Mouse (Mus musculus) intestine, embryonic 14.5 days (tissue): Measurements from ENCODE around the gene Lmnb2. TPM values are rescaled to one million over a fixed set of nuclear protein-coding genes. Genes with fewer than 3 reads are reported as not detected.
A peak's percentile ranks its signal among the peaks of the same experiment; 100 is the strongest.

Source experiments
- ATAC-seq: fragments of 200-750 bp; cut with Nextera tagmentation; replicated peaks from 2 replicates; pipeline ENCODE4 v1.8.0; 2017; ENCODE audit warnings: low read depth, moderate number of reproducible peaks, moderate TSS enrichment, moderate library complexity; ENCODE audit not compliant: low FRiP score, low TSS enrichment
- DNase-seq: peaks from one replicate; pipeline ENCODE4 v3.0.0-alpha.2; 2018; ENCODE audit warnings: low spot score
- H3K27ac ChIP-seq: fragments of 300-500 bp; sonication (generic); 2 replicates; pipeline ENCODE4 v1.5.1; 2014; ENCODE audit warnings: low read depth, mild to moderate bottlenecking, control low read depth
- H3K27me3 ChIP-seq: fragments of 300-500 bp; sonication (generic); replicated peaks from 2 replicates; pipeline ENCODE4 v1.6.1; 2014; ENCODE audit warnings: low read length, control low read depth; ENCODE audit not compliant: control insufficient read depth, insufficient read depth
- H3K36me3 ChIP-seq: fragments of 300-500 bp; sonication (generic); 2 replicates; pipeline ENCODE4 v1.6.1; 2014; ENCODE audit warnings: low read length, control low read depth; ENCODE audit not compliant: control insufficient read depth, insufficient read depth
- H3K4me1 ChIP-seq: fragments of 300-500 bp; sonication (generic); replicated peaks from 2 replicates; pipeline ENCODE4 v1.6.1; 2014; ENCODE audit warnings: low read length, control low read depth, mixed read lengths; ENCODE audit not compliant: control insufficient read depth, insufficient read depth
- H3K4me2 ChIP-seq: fragments of 300-500 bp; sonication (generic); 2 replicates; pipeline ENCODE4 v1.6.1; 2014; ENCODE audit warnings: low read length
- H3K4me3 ChIP-seq: fragments of 300-500 bp; sonication (generic); 2 replicates; pipeline ENCODE4 v1.5.1; 2014; ENCODE audit warnings: low read depth, low read length, control low read depth, mixed read lengths
- H3K9ac ChIP-seq: fragments of 300-500 bp; sonication (generic); 2 replicates; pipeline ENCODE4 v1.6.1; 2014; ENCODE audit warnings: mild to moderate bottlenecking, low read length
- H3K9me3 ChIP-seq: fragments of 300-500 bp; sonication (generic); 2 replicates; pipeline ENCODE4 v1.6.1; 2016; ENCODE audit warnings: low read length, control low read depth; ENCODE audit not compliant: control insufficient read depth
- WGBS: fragments of 180-500 bp; shearing (Covaris S2); extraction: QIAGEN DNeasy Blood & Tissue Kit; methylation state at CpG from one replicate; pipeline ENCODE4 v1.1.7; 2014; 5-methylcytosine and 5-hydroxymethylcytosine counted together
- polyA plus RNA-seq: library from polyadenylated mRNA; unstranded; fragments of >200 nt; fragmentation: Nextera tagmentation; extraction: Ambion mirVana; gene quantifications from 2 replicates; pipeline ENCODE4 v1.2.1, GENCODE M21; 2014

The Lmnb2 gene
- polyA plus RNA-seq, 1 experiment from 2014 or later = 15.5 TPM

- no peak overlapping the region for H3K9ac ChIP-seq
- H3K36me3 ChIP-seq = peaks cover 16% of the 10 kb centered on the region
- H3K27ac ChIP-seq = no peak overlapping the region
- H3K27me3 ChIP-seq = 0 out of 2 replicates have a peak, but pooled peaks cover 6% of the 10 kb centered on the region
- ATAC-seq = no peak
- H3K4me1 ChIP-seq = no peaks in the 10 kb centered on the region
- H3K4me2 ChIP-seq = no peak overlapping the region
- no peaks in the 10 kb centered on the region for H3K9me3 ChIP-seq
- 83% methylated on average over 2 of the region's 6 CpGs for WGBS
- H3K4me3 ChIP-seq = no peak overlapping the region
- no peak for DNase-seq
These were observed 47.1 kb downstream of the Lmnb2 start for GRCm38 (mm10) chr10:80870993-80871392.

GRCm38 (mm10) chr10:80864446-80864845 is 53.6 kb downstream of the Lmnb2 start:
- WGBS = 93% methylated on average over 16 of the region's 16 CpGs
- no peak overlapping the region for H3K4me3 ChIP-seq
- no peak overlapping the region for H3K9ac ChIP-seq
- H3K27me3 ChIP-seq = no peaks in the 10 kb centered on the region
- H3K27ac ChIP-seq = no peak overlapping the region
- DNase-seq (no peak), ATAC-seq (no peak)
- peaks cover 54% of the 10 kb centered on the region for H3K36me3 ChIP-seq
- H3K9me3 ChIP-seq = no peaks in the 10 kb centered on the region
- no peak overlapping the region for H3K4me2 ChIP-seq
- no peaks in the 10 kb centered on the region for H3K4me1 ChIP-seq

GRCm38 (mm10) chr10:80862305-80862704 is 55.7 kb downstream of the Lmnb2 start:
- no peak overlapping the region for H3K4me3 ChIP-seq
- H3K4me2 ChIP-seq = no peak overlapping the region
- no peak overlapping the region for H3K27ac ChIP-seq
- ATAC-seq = no peak
- H3K9me3 ChIP-seq = no peaks in the 10 kb centered on the region
- H3K9ac ChIP-seq = no peak overlapping the region
- WGBS = 94% methylated on average over 5 of the region's 5 CpGs
- DNase-seq = no peak
- no peaks in the 10 kb centered on the region for H3K4me1 ChIP-seq
- H3K27me3 ChIP-seq = no peaks in the 10 kb centered on the region
- H3K36me3 ChIP-seq = peaks cover 46% of the 10 kb centered on the region

GRCm38 (mm10) chr10:80858350-80858935 is 59.6 kb downstream of the Lmnb2 start:
- H3K9me3 ChIP-seq = no peaks in the 10 kb centered on the region
- no peak for ATAC-seq
- H3K4me3 ChIP-seq = no peak overlapping the region
- H3K27me3 ChIP-seq = no peaks in the 10 kb centered on the region
- 61% methylated on average over 7 of the region's 7 CpGs for WGBS
- peaks cover 17% of the 10 kb centered on the region for H3K4me1 ChIP-seq
- no peak overlapping the region for H3K9ac ChIP-seq
- no peak overlapping the region for H3K4me2 ChIP-seq
- H3K36me3 ChIP-seq = peaks cover 21% of the 10 kb centered on the region
- DNase-seq = no peak
- no peak overlapping the region; the same call in 1 of the 2 replicates for H3K27ac ChIP-seq

GRCm38 (mm10) chr10:80857848-80858247 is 60.2 kb downstream of the Lmnb2 start:
- no peak overlapping the region for H3K4me2 ChIP-seq
- no peak for DNase-seq
- H3K9ac ChIP-seq = peak overlapping the region; percentile 16; the same call in 1 of the 2 replicates
- 61% methylated on average over 3 of the region's 3 CpGs for whole genome bisulfite sequencing
- ATAC-seq = no peak
- H3K36me3 ChIP-seq = peaks cover 24% of the 10 kb centered on the region
- no peaks in the 10 kb centered on the region for H3K27me3 ChIP-seq
- no peak overlapping the region for H3K4me3 ChIP-seq
- peaks cover 17% of the 10 kb centered on the region for H3K4me1 ChIP-seq
- H3K27ac ChIP-seq = no peak overlapping the region; the same call in 1 of the 2 replicates
- no peaks in the 10 kb centered on the region for H3K9me3 ChIP-seq

- Histone ChIP-seq H3K27ac (no peak overlapping the region), H3K27me3 (no peaks in the 10 kb centered on the region), H3K4me1 (peaks cover 17% of the 10 kb centered on the region), H3K9me3 (no peaks in the 10 kb centered on the region), H3K36me3 (peaks cover 20% of the 10 kb centered on the region), H3K4me3 (no peak overlapping the region), H3K9ac (no peak overlapping the region; the same call in 1 of the 2 replicates), H3K4me2 (no peak overlapping the region; the same call in 1 of the 2 replicates)
- DNase-seq (no peak), ATAC-seq (no peak)
- WGBS = 65% methylated on average over 8 of the region's 8 CpGs
These were observed 60.7 kb downstream of the Lmnb2 start for GRCm38 (mm10) chr10:80857386-80857785.

GRCm38 (mm10) chr10:80856908-80857307 is 61.1 kb downstream of the Lmnb2 start:
- Histone ChIP-seq H3K4me2 (no peak overlapping the region; the same call in 1 of the 2 replicates), H3K27ac (no peak overlapping the region), H3K4me3 (no peak overlapping the region), H3K36me3 (peaks cover 20% of the 10 kb centered on the region), H3K4me1 (peaks cover 17% of the 10 kb centered on the region), H3K9ac (no peak overlapping the region), H3K27me3 (no peaks in the 10 kb centered on the region), H3K9me3 (no peaks in the 10 kb centered on the region)
- WGBS = 64% methylated on average over 5 of the region's 5 CpGs
- DNase-seq (no peak), ATAC-seq (no peak)

- H3K4me3 ChIP-seq = peak overlapping the region; percentile 99
- H3K27ac ChIP-seq = no peak overlapping the region
- H3K36me3 ChIP-seq = peaks cover 20% of the 10 kb centered on the region
- ATAC-seq (no peak), DNase-seq (no peak)
- no peaks in the 10 kb centered on the region for H3K9me3 ChIP-seq
- H3K4me2 ChIP-seq = peak overlapping the region; percentile 99
- H3K4me1 ChIP-seq = peaks cover 17% of the 10 kb centered on the region
- peak overlapping the region; percentile 80; the same call in 1 of the 2 replicates for H3K9ac ChIP-seq
- 55% methylated on average over 3 of the region's 3 CpGs for WGBS
- H3K27me3 ChIP-seq = no peaks in the 10 kb centered on the region
These were observed 61.8 kb downstream of the Lmnb2 start for GRCm38 (mm10) chr10:80856267-80856666.

GRCm38 (mm10) chr10:80855749-80856073 is 62.3 kb downstream of the Lmnb2 start:
- H3K4me3 ChIP-seq = peak overlapping the region; percentile 99
- H3K9ac ChIP-seq = peak overlapping the region; percentile 80
- peak; percentile 63 for DNase-seq
- no peak overlapping the region for H3K27ac ChIP-seq
- no peaks in the 10 kb centered on the region for H3K9me3 ChIP-seq
- H3K4me1 ChIP-seq = peaks cover 17% of the 10 kb centered on the region
- peak overlapping the region; percentile 99 for H3K4me2 ChIP-seq
- ATAC-seq = no peak
- no peaks in the 10 kb centered on the region for H3K27me3 ChIP-seq
- H3K36me3 ChIP-seq = peaks cover 23% of the 10 kb centered on the region
- WGBS = 25% methylated on average over 11 of the region's 11 CpGs
